Mouse (Mus musculus) heart, embryonic 11.5 days (tissue): ENCODE measurements around the gene Pramef17. TPM values are rescaled to one million over a fixed set of nuclear protein-coding genes. Genes with fewer than 3 reads are reported as not detected.
"Not testable (repeated sequence)": the region's sequence is repeated elsewhere in the genome, so short reads cannot be mapped to it uniquely, and the experiment has no call there.

Experiments
- ATAC-seq: fragments of 200-750 bp; cut with Nextera tagmentation; replicated peaks from 2 replicates; pipeline ENCODE4 v1.8.0; 2017; ENCODE audit warnings: moderate library complexity; ENCODE audit not compliant: insufficient number of reproducible peaks, low FRiP score, low TSS enrichment
- H3K27ac ChIP-seq: fragments of 300-500 bp; sonication (generic); 2 replicates; pipeline ENCODE4 v1.5.1; 2014; ENCODE audit warnings: mild to moderate bottlenecking, low read depth, low read length
- H3K27me3 ChIP-seq: fragments of 300-500 bp; sonication (generic); 2 replicates; pipeline ENCODE4 v1.6.1; 2014; ENCODE audit warnings: mild to moderate bottlenecking, low read length, mixed read lengths; ENCODE audit not compliant: control insufficient read depth, insufficient read depth
- H3K36me3 ChIP-seq: fragments of 300-500 bp; sonication (generic); 2 replicates; pipeline ENCODE4 v1.6.1; 2014; ENCODE audit warnings: mild to moderate bottlenecking, low read length, moderate library complexity, mixed read lengths; ENCODE audit not compliant: control insufficient read depth, insufficient read depth
- H3K4me1 ChIP-seq: fragments of 300-500 bp; sonication (generic); 2 replicates; pipeline ENCODE4 v1.6.1; 2014; ENCODE audit warnings: low read length; ENCODE audit not compliant: control insufficient read depth, insufficient read depth
- H3K4me2 ChIP-seq: fragments of 300-500 bp; sonication (generic); 2 replicates; pipeline ENCODE4 v1.6.1; 2014; ENCODE audit warnings: mild to moderate bottlenecking, moderate library complexity
- H3K4me3 ChIP-seq: fragments of 300-500 bp; sonication (generic); 2 replicates; pipeline ENCODE4 v1.5.1; 2014; ENCODE audit warnings: low read depth, low read length
- H3K9ac ChIP-seq: fragments of 300-500 bp; sonication (generic); 2 replicates; pipeline ENCODE4 v1.6.1; 2014; ENCODE audit warnings: mild to moderate bottlenecking, low read depth, low read length, moderate library complexity
- H3K9me3 ChIP-seq: fragments of 300-500 bp; sonication (generic); replicated peaks from 2 replicates; pipeline ENCODE4 v1.6.1; 2016; ENCODE audit warnings: low read length; ENCODE audit not compliant: control insufficient read depth
- WGBS: fragments of 180-500 bp; shearing (Covaris S2); extraction: QIAGEN DNeasy Blood & Tissue Kit; methylation state at CpG from one replicate; pipeline ENCODE4 v1.1.7; 2014; ENCODE audit not compliant: insufficient replicate concordance; 5-methylcytosine and 5-hydroxymethylcytosine counted together
- polyA plus RNA-seq: library from polyadenylated mRNA; unstranded; fragments of >200 nt; fragmentation: Nextera tagmentation; extraction: Ambion mirVana; gene quantifications from 2 replicates; pipeline ENCODE4 v1.2.1, GENCODE M21; 2014

Pramef17 gene
- not detected in 2 replicates for polyA plus RNA-seq

DNA sequence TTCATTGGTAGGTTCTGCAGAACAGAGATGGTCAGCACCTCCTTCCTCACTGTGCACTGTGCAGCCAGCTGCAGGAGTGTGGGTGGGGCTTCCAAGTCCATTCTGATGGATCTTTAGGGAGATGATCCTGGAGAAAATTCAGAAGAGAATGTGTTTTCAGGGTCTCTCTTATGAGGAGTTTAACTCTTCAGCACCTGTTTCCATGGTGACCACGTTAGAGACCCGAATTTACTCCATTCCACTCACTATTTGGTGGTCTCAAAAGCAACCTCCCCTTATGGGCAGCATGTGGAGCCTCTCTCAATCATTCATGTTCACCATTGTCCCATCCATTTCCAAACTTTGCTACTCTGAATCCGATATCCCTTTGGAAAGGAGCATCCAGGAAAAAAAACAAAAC lies at the start of gene Pramef17:
Pramef17 (minus strand) TSS at position 101 of the 400 bp plus-strand sequence.
- H3K4me3 ChIP-seq: not testable (repeated sequence)

DNA sequence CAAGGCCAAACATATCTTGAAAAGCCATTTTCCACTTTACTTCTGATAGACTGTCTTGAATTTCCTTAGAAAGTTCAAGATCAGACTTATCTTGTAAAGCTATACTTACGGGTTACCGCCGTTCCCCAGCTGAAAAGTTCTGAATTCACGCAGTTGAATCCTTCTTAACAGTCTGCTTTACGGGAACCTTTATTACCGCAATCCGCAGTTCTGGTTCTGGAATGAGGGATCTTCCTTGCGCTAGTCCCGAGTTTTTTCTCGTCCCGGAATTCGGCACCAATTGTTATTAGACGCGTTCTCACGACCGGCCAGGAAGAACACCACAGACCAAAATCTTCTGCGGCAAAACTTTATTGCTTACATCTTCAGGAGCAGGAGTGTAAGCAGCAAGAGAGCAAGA lies 6.0 kb downstream of the Pramef17 start:
- H3K4me1 ChIP-seq: not testable (repeated sequence)

More for the DNA sequence above, at the start of gene Pramef17:
- not testable (repeated sequence) for H3K9me3 ChIP-seq, H3K36me3 ChIP-seq, ATAC-seq, H3K9ac ChIP-seq, H3K4me1 ChIP-seq, H3K27ac ChIP-seq, H3K27me3 ChIP-seq, H3K4me2 ChIP-seq
- WGBS: 55% methylated on average over 3 of the region's 3 CpGs

DNA sequence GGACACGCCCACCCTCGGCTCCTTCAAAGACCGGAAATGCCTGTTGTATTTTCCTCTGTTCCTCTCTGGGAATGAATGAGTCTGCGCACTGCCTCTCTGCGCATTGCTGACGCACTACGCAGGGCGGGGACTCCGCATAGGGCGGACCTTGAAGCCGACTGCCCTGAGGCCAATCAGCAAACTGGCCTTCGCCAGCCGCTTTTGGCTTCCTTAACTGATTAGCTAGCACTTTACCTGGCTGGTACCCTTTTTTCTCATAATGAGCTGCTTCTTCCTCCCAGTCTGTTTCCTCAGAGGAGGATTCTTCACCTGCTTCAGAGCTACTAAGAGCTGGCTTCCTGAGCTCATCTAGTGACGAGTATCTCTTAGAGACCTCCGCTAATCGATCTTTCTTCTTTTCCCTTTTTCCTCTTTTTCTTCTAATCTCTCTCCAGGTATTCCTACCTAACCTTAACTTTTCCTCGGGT lies 6.7 kb downstream of the Pramef17 start:
- H3K27me3 ChIP-seq, H3K27ac ChIP-seq, H3K4me3 ChIP-seq, H3K36me3 ChIP-seq, H3K9me3 ChIP-seq, H3K4me1 ChIP-seq, ATAC-seq, H3K9ac ChIP-seq, H3K4me2 ChIP-seq: not testable (repeated sequence)
- 93% methylated on average over 8 of the region's 17 CpGs for WGBS

More for the DNA sequence above, 6.0 kb downstream of the Pramef17 start:
- H3K27me3 ChIP-seq, H3K36me3 ChIP-seq, H3K4me2 ChIP-seq, H3K9me3 ChIP-seq, H3K9ac ChIP-seq, ATAC-seq, H3K4me3 ChIP-seq, H3K27ac ChIP-seq: not testable (repeated sequence)
- WGBS: 91% methylated on average over 11 of the region's 17 CpGs

DNA sequence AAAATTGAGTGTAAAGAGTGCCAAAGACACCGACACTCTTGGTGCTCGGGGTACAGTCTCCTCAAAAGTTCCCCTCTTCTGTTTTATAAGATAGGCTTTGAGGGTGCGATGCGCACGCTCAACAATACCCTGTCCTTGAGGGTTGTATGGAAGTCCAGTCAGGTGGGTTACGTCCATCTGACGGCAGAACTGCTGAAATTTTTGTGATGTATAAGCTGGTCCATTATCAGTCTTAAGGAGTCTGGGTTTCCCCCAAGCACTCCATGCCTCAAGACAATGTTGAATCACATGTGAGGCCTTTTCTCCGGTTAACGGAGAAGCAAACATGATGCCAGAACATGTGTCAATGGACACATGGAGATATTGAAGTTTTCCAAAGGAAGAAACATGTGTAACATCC lies 8.4 kb downstream of the Pramef17 start:
- not testable (repeated sequence) for H3K9ac ChIP-seq, ATAC-seq, H3K36me3 ChIP-seq, H3K4me1 ChIP-seq, H3K4me3 ChIP-seq, H3K27me3 ChIP-seq, H3K27ac ChIP-seq, H3K4me2 ChIP-seq, H3K9me3 ChIP-seq
- WGBS: 79% methylated on average over 2 of the region's 9 CpGs

DNA sequence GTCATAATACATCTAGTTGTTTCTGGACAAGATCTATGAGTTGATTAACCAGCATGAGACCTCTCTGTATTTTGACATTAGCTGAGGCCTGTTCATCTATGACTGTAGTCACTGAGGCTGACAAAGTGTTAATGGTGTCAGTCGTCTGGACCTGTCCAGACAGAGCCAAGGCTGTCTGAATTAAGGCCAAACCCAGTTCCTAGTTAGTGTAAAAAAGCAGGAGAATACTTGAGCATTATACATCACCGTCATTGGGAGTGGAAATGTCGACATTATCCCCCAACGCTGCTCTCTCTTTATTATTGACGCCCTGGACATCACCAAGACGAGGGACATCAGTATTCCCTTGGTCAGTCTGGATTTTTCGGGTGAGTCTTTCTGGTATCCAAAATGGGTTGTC lies 9.0 kb downstream of the Pramef17 start:
- not testable (repeated sequence) for H3K27me3 ChIP-seq, H3K9me3 ChIP-seq, H3K4me1 ChIP-seq, ATAC-seq, H3K4me2 ChIP-seq, H3K4me3 ChIP-seq, H3K9ac ChIP-seq, H3K36me3 ChIP-seq, H3K27ac ChIP-seq
- WGBS: no CpG with 5 or more reads among the region's 7 CpGs

DNA sequence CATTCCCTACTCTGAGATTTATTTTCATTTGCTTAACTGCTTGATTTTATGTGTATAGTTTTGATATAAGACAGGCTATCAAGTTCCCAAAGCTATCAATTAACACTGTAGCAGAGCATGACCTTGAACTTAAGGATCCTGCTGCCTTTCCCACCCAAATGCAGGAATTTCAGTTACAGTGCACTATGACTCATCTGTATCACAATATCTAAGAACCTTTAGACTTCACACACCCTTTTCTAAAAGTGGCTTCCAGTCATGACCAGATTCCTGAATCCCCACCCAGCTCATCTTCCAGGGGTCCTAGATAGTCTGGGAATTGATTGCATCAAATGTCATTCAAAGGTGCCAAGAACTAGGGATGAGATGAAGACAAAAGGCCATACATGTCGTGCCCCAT lies 10.7 kb downstream of the Pramef17 start:
- H3K4me2 ChIP-seq, H3K27ac ChIP-seq, ATAC-seq, H3K9ac ChIP-seq, H3K27me3 ChIP-seq, H3K36me3 ChIP-seq, H3K4me1 ChIP-seq, H3K4me3 ChIP-seq, H3K9me3 ChIP-seq: not testable (repeated sequence)
- WGBS: 57% methylated on average over 1 of the region's 1 CpGs

DNA sequence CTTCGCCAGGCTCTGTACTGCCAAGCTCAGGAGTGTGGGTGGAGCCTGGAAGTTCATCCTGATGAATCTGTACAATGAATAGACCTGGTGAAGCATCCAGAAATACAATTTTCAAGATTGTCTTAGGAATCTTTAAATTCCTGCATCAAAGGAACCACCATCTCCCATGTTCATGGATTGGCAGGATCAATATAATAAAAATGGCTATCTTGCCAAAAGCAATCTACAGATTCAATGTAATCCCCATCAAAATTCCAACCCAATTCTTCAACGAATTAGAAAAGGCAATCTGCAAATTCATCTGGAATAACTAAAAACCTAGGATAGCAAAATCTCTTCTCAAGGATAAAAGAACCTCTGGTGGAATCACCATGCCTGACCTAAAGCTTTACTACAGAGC lies 27.3 kb downstream of the Pramef17 start, which contains the start of gene Gm13101:
Gm13101 (minus strand) TSS at position 101 of the 400 bp plus-strand sequence.
- not testable (repeated sequence) for H3K27me3 ChIP-seq, H3K27ac ChIP-seq, H3K36me3 ChIP-seq, H3K4me3 ChIP-seq, ATAC-seq, H3K9ac ChIP-seq, H3K9me3 ChIP-seq, H3K4me1 ChIP-seq, H3K4me2 ChIP-seq
- 49% methylated on average over 2 of the region's 2 CpGs for whole genome bisulfite sequencing

DNA sequence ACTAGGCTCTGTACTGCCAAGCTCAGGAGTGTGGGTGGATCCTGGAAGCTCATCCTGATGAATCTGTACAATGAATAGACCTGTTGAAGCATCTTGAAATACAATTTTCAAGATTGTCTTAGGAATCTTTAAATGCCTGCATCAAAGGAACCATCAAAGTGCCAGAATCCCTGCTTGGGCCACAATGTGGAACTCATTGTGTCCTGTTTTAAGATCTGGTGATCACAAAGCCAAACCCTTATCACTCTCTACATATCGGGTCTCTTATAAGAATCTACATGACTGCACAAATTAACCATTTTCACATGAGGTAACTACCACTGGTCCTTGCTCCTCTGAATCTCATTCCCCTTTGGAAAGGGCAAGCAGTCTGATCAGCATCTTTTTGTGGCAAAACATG lies 43.3 kb downstream of the Pramef17 start, which contains the start of gene Pramef25:
Pramef25 (minus strand) TSS at position 101 of the 400 bp plus-strand sequence.
- H3K4me3 ChIP-seq, H3K4me2 ChIP-seq, H3K9me3 ChIP-seq, H3K9ac ChIP-seq, H3K27ac ChIP-seq, ATAC-seq, H3K4me1 ChIP-seq, H3K27me3 ChIP-seq, H3K36me3 ChIP-seq: not testable (repeated sequence)
- WGBS: 81% methylated on average over 1 of the region's 1 CpGs
